Mouse (Mus musculus): ENCODE data around the gene Ubash3b. TPM values are rescaled to one million over a fixed set of nuclear protein-coding genes. Genes with fewer than 3 reads are reported as not detected.

Ubash3b gene
- 6.1 and 7.8 TPM in 2 replicates for polyA plus RNA-seq (2012; rRNA removed)
- 10.3 and 10.4 TPM in 2 replicates for polyA plus RNA-seq (2014; fragmentation: Nextera tagmentation; extraction: Ambion mirVana)

DNA sequence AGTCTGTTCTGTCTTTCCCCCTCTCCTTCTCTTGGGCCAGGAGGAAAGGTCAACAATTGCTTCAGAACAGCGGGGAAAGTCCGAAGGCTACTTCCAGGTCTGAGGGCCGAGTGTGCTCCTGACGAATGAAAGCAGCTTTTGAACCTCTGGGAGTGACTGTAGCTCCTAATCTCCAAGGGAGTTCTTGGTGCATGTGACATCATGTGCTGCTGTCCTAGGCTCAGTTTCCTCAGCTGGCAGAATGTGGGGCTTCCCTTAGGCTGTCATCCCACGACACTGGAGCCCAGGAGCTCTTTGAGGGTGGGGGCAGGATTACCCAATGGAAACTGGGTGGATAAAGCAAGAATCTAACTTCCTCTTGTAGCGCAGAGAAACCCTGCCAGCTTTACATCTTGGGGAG is at the start of gene Ubash3b:
Ubash3b (minus strand) TSS at position 285 of the 400 bp plus-strand sequence.
- no peak for ATAC-seq (ENCODE audit: low FRiP score, low read depth)
- Histone ChIP-seq H3K4me2 (replicated peaks; ENCODE audit: low read depth, low read length, severe bottlenecking) (no peak within 1 kb of the TSS), H3K36me3 (ENCODE audit: control insufficient read depth, insufficient read depth, low read length) (no peaks in the 10 kb centered on the region), H3K27ac (replicated peaks; ENCODE audit: low read depth, low read length) (no peak within 1 kb of the TSS), H3K4me1 (ENCODE audit: control insufficient read depth, insufficient read depth, low read length) (peaks cover 5% of the 10 kb centered on the region; the same call in 1 of the 2 replicates), H3K27me3 (ENCODE audit: control insufficient read depth, insufficient read depth, low read length) (0 out of 2 replicates have a peak, but pooled peaks cover 3% of the 10 kb centered on the region), H3K9ac (ENCODE audit: low read depth, low read length, severe bottlenecking) (no peak within 1 kb of the TSS), H3K9me3 (ENCODE audit: control insufficient read depth, low read length) (no peaks in the 10 kb centered on the region), H3K4me3 (replicated peaks; ENCODE audit: low read length) (no peak within 1 kb of the TSS)
- no peak for TF ChIP-seq POLR2A (IDR thresholded peaks at IDR 0.05; ENCODE audit: borderline replicate concordance, extremely low read depth, insufficient read depth, insufficient read length)
- WGBS, result 79% methylated on average over 6 of the region's 6 CpGs
- DNase-seq (ENCODE audit: low spot score), result no peak

DNA sequence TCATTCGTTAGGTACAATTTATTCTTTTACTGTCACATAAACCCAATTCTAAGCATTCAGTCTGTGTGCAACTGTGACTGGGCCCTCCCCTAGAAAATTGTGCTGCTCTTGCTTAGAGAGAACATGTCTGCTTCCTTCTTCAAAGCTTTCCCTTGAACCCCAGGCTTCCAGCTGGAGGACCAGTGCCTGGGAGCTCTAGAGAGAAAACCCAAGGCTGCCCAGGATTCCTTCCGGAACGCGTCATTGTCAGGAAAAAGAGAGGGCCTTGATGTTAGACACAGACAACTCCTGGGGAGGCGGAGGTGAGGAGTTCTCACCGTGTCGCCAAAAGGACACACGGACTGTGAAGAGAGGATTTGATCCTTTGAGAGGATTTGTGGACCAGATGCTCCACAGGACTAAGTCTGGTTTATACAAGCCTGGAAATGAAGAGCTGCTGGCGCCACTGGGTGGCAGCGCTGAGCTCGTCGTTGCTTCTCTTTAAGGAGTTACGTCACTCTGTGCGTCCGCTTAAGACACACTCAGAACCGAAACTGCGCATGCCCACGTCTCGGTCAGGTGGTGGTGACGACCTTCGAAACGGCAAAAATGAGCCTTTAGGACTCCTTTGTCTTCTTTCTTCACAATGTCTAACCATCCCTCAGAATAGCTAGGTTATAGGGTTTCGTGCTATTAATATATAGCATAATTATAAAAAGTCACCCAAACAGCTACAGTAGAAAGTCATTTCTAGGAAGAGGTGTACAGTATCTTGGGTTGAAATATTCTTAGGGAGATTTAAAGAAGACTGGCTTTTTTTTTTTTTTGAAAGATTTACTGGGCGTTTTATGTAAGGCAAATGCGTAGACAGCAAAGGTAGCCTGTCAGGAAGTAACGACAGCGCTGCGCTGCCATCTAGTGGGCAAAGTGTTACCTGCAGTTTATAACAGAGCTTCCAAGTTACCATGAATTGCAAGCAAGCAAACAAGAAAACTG is 45.9 kb upstream of the Ubash3b start:
- peak overlapping the region; percentile 43; the same call in 1 of the 2 replicates for H3K9ac ChIP-seq (ENCODE audit: low read depth, low read length, severe bottlenecking)
- DNase-seq (ENCODE audit: low spot score), result peak; percentile 98
- ATAC-seq (ENCODE audit: low FRiP score, low read depth), result peak; percentile 92
- H3K27me3 ChIP-seq (ENCODE audit: control insufficient read depth, insufficient read depth, low read length), result no peaks in the 10 kb centered on the region
- peak; percentile 47; the same call in 1 of the 2 replicates for TF ChIP-seq POLR2A (IDR thresholded peaks at IDR 0.05; ENCODE audit: borderline replicate concordance, extremely low read depth, insufficient read depth, insufficient read length)
- peaks cover 15% of the 10 kb centered on the region for H3K4me1 ChIP-seq (ENCODE audit: control insufficient read depth, insufficient read depth, low read length)
- H3K36me3 ChIP-seq (ENCODE audit: control insufficient read depth, insufficient read depth, low read length), result no peaks in the 10 kb centered on the region
- peak overlapping the region; percentile 51 for H3K4me2 ChIP-seq (replicated peaks; ENCODE audit: low read depth, low read length, severe bottlenecking)
- no peaks in the 10 kb centered on the region for H3K9me3 ChIP-seq (ENCODE audit: control insufficient read depth, low read length)
- 5% methylated on average over 28 of the region's 28 CpGs for WGBS
- H3K27ac ChIP-seq (replicated peaks; ENCODE audit: low read depth, low read length), result peak overlapping the region; percentile 94
- peak overlapping the region; percentile 36 for H3K4me3 ChIP-seq (replicated peaks; ENCODE audit: low read length)

DNA sequence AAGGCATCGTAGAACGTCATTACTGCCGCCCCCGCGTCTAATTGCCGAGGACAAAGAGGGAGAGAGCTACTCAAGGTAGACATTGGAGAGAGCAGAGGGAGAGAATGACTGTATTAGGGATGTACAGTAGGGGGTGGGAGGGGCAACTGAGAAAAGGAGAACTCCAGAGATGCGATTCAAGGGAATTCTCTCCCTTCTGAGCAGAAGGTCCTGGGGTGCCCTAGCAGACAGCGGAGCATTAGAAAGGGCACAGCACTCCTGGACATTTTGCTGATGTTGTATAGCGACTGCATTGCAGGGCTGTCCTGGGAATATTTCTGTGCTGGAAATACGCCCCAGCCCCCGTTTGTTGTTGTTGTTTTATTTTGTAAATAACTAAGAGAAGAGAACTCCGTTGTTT is 45.2 kb upstream of the Ubash3b start:
- WGBS, result 85% methylated on average over 12 of the region's 12 CpGs
- Histone ChIP-seq H3K36me3 (ENCODE audit: control insufficient read depth, insufficient read depth, low read length) (no peaks in the 10 kb centered on the region), H3K4me1 (ENCODE audit: control insufficient read depth, insufficient read depth, low read length) (peaks cover 8% of the 10 kb centered on the region), H3K27me3 (ENCODE audit: control insufficient read depth, insufficient read depth, low read length) (no peaks in the 10 kb centered on the region), H3K9me3 (ENCODE audit: control insufficient read depth, low read length) (no peaks in the 10 kb centered on the region), H3K4me2 (replicated peaks; ENCODE audit: low read depth, low read length, severe bottlenecking) (no peak overlapping the region), H3K27ac (replicated peaks; ENCODE audit: low read depth, low read length) (no peak overlapping the region), H3K9ac (ENCODE audit: low read depth, low read length, severe bottlenecking) (no peak overlapping the region), H3K4me3 (replicated peaks; ENCODE audit: low read length) (no peak overlapping the region)
- no peak for DNase-seq (ENCODE audit: low spot score)
- ATAC-seq (ENCODE audit: low FRiP score, low read depth), result no peak
- TF ChIP-seq POLR2A (IDR thresholded peaks at IDR 0.05; ENCODE audit: borderline replicate concordance, extremely low read depth, insufficient read depth, insufficient read length), result no peak

DNA sequence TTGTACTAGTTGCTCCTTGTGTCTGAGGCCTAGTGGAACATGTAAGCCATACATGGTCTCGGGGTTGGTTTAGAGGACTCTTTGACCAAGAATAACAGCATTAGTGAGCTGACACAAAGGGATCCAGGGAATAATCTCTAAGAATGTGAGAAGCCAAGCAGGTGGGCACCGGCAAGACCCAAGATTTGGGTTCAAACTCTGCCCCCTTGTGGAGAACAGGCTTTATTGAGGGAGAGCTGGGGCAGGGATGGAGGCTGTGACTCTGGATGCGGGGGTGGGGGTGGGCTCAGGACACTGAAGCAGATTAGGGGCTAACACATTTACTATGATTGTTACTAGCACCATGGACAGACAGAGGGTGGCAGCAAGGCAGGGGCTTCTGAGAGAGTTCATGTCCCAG is 43.8 kb upstream of the Ubash3b start:
- Histone ChIP-seq H3K9ac (ENCODE audit: low read depth, low read length, severe bottlenecking) (no peak overlapping the region), H3K36me3 (ENCODE audit: control insufficient read depth, insufficient read depth, low read length) (no peaks in the 10 kb centered on the region), H3K4me1 (ENCODE audit: control insufficient read depth, insufficient read depth, low read length) (0 out of 2 replicates have a peak, but pooled peaks cover 2% of the 10 kb centered on the region), H3K4me3 (replicated peaks; ENCODE audit: low read length) (no peak overlapping the region), H3K9me3 (ENCODE audit: control insufficient read depth, low read length) (no peaks in the 10 kb centered on the region), H3K27ac (replicated peaks; ENCODE audit: low read depth, low read length) (no peak overlapping the region), H3K27me3 (ENCODE audit: control insufficient read depth, insufficient read depth, low read length) (no peaks in the 10 kb centered on the region), H3K4me2 (replicated peaks; ENCODE audit: low read depth, low read length, severe bottlenecking) (no peak overlapping the region)
- no peak for ATAC-seq (ENCODE audit: low FRiP score, low read depth)
- 70% methylated on average over 3 of the region's 3 CpGs for WGBS
- TF ChIP-seq POLR2A (IDR thresholded peaks at IDR 0.05; ENCODE audit: borderline replicate concordance, extremely low read depth, insufficient read depth, insufficient read length), result no peak
- DNase-seq (ENCODE audit: low spot score), result no peak

DNA sequence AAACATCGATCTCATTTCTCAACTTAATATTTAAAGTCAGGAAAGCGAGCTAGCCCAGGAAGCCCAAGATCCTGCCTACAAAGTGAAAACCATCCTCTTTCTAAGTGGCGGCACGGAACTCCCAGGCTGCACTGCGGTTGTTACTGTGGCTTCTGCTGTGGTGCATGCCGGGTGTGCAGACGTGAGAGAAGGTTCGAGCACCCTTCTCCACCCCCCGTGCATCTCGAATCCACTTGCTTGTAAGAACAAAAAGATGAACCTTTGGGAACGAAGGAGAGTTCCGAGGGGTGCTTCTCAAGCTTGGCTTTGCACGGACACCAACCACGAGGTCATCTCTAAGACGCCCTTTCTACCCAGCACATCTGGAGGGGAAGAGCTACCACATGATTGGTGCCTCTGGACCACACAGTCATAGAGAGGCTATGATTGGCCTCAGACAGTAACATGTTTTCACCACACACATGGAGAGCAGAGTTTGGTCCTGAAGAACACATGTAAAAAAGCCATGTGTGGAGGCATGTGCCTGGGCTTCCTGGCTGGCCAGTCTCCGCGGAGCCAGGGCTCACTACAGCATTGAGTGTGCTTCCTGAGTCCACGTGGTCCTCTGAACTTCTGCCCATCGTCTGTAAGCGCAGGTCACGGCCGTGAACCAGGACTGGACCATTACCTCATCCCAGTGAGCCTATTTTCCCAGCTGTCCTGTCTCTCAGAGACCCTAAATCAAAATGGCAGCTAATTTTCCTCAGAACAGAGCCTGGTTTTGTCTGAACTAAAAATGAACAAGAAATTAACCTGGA is 38.2 kb upstream of the Ubash3b start:
- H3K4me1 ChIP-seq (ENCODE audit: control insufficient read depth, insufficient read depth, low read length), result peaks cover 6% of the 10 kb centered on the region
- H3K9me3 ChIP-seq (ENCODE audit: control insufficient read depth, low read length), result no peaks in the 10 kb centered on the region
- H3K9ac ChIP-seq (ENCODE audit: low read depth, low read length, severe bottlenecking), result no peak overlapping the region
- H3K36me3 ChIP-seq (ENCODE audit: control insufficient read depth, insufficient read depth, low read length), result no peaks in the 10 kb centered on the region
- peak; percentile 31; the same call in 1 of the 2 replicates for ATAC-seq (ENCODE audit: low FRiP score, low read depth)
- no peak overlapping the region for H3K4me3 ChIP-seq (replicated peaks; ENCODE audit: low read length)
- H3K27ac ChIP-seq (replicated peaks; ENCODE audit: low read depth, low read length), result no peak overlapping the region
- 78% methylated on average over 22 of the region's 22 CpGs for WGBS
- TF ChIP-seq POLR2A (IDR thresholded peaks at IDR 0.05; ENCODE audit: borderline replicate concordance, extremely low read depth, insufficient read depth, insufficient read length), result no peak
- DNase-seq (ENCODE audit: low spot score), result no peak
- H3K4me2 ChIP-seq (replicated peaks; ENCODE audit: low read depth, low read length, severe bottlenecking), result no peak overlapping the region
- H3K27me3 ChIP-seq (ENCODE audit: control insufficient read depth, insufficient read depth, low read length), result no peaks in the 10 kb centered on the region

Data from limb, embryonic 14.5 days (tissue).